Mouse (Mus musculus): ENCODE measurements at regions not wholly inside any gene's neighbourhood (a gene's known extent, or its start where the extent isn't known, plus 50 kb on each side); places are given as distances from the start of the nearest gene placed in this dataset.
"Not testable (repeated sequence)": the region's sequence is repeated elsewhere in the genome, so short reads cannot be mapped to it uniquely, and the experiment has no call there.

DNA sequence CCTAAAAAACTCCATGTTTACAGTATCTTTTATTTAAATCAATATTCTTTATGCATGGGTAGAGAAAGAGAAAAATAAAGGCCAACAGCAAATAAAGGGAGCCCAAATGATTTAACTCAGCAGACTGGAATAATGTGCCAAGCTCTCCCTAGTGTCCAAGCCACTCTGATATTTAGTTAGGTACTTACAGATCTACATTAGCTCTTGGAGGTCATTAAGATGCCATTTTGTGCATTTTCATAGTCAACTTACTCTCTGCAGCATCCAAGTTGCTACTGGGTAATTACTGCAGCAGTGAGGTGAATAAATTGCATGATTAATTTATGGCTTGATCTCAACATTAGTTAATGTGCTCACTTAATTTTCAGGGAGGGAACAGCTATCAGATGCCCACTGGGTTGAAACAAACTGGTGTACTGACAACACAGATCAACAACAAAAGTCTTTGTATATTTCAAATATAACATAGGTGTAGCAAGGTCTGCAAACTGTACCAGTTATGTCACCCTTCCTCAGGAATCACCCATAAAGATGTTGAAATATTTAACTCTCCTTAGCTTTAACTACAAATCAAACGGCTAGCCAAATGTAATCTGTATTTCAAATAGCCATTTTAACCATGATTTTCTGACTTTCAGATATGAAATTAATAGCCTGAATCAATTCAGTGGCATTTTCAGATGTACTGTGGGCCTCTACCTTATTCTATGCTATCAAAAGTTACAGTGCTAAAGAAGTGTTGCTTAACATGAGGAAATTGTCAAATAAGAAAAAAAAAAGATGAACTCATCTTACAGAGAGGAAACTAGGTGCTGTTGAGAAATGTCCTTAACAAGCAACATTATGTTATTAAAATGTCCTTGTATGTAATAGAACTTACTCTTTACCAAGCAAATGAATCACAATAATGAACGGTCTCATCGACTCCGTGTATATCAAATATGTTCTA, 163.8 kb upstream of the Hapln1 start:
- Histone ChIP-seq H3K27me3 (ENCODE audit: insufficient read depth, poor library complexity, severe bottlenecking) (no peaks in the 10 kb centered on the region), H3K9me3 (no peaks in the 10 kb centered on the region), H3K4me3 (no peak overlapping the region), H3K4me1 (no peaks in the 10 kb centered on the region), H3K36me3 (no peaks in the 10 kb centered on the region), H3K27ac (no peak overlapping the region)
- no peak for DNase-seq (ENCODE audit: low spot score)
- 89% methylated on average over 4 of the region's 4 CpGs for WGBS

- no peak for DNase-seq (ENCODE audit: low spot score)
- WGBS = 87% methylated on average over 4 of the region's 4 CpGs
- Histone ChIP-seq H3K4me3 (no peak overlapping the region), H3K27me3 (ENCODE audit: insufficient read depth, poor library complexity, severe bottlenecking) (no peaks in the 10 kb centered on the region), H3K9me3 (no peaks in the 10 kb centered on the region), H3K4me1 (no peaks in the 10 kb centered on the region), H3K27ac (no peak overlapping the region), H3K36me3 (no peaks in the 10 kb centered on the region)
Observed at GRCm38 (mm10) chr13:89378365-89378764, 161.2 kb upstream of the Hapln1 start.

DNA sequence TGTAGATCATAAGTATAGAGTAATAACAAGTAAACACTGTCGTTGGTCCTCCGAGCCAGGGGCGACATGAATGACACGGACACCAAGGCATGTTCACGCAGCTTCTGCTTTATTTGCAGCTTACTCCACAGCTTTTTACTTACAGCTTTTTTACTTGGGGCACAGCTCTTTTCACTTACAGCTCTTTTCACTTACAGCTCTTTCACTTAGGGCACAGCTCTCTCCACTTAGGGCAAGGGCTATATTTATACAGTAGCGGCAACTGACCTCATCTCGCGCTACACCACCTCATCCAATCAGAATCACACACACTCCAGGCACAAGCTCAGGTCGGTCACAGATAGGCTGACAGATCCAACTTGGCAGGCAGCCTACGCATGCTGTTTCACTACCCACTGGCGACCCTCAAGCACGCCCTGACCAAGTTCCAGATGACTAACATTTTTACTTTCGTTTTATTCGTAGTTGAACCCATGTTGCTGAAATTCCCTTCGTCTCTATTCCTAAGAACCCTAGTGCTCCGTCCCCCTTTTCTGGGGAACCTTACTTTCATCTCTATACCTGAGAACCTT, 155.9 kb upstream of the Hapln1 start:
- WGBS = 93% methylated on average over 16 of the region's 16 CpGs
- not testable (repeated sequence) for H3K36me3 ChIP-seq; H3K27me3 ChIP-seq (ENCODE audit: insufficient read depth, poor library complexity, severe bottlenecking)

DNA sequence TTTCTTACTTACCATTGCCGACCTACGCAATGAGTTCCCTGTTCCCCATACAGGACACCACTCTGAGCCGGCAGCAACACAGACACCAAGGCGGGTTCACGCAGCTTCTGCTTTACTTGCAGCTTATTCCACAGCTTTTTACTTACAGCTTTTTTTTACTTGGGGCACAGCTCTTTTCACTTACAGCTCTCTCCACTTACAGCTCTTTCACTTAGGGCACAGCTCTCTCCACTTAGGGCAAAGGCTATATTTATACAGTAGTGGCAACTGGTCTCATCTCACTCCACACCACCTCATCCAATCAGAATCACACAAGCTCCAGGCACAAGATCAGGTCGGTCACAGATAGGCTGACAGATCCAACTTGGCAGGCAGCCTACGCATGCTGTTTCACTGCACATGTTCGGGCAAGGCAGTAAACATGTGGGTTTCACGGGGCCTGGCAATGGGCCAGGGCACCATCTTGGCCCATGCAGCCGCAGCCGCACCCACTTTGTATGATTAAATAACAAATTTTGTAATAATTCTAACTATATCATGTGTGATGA, 154.9 kb upstream of the Hapln1 start:
- Histone ChIP-seq H3K4me1 (no peaks in the 10 kb centered on the region), H3K27ac (no peak overlapping the region), H3K4me3 (no peak overlapping the region), H3K36me3 (no peaks in the 10 kb centered on the region), H3K27me3 (ENCODE audit: insufficient read depth, poor library complexity, severe bottlenecking) (no peaks in the 10 kb centered on the region), H3K9me3 (no peaks in the 10 kb centered on the region)
- no peak for DNase-seq (ENCODE audit: low spot score)
- 87% methylated on average over 11 of the region's 11 CpGs for WGBS

More for the DNA sequence above, 155.9 kb upstream of the Hapln1 start:
- H3K27ac ChIP-seq; H3K9me3 ChIP-seq; H3K4me3 ChIP-seq; H3K4me1 ChIP-seq; DNase-seq (ENCODE audit: low spot score): not testable (repeated sequence)

GRCm38 (mm10) chr13:89387416-89387815, 152.2 kb upstream of the Hapln1 start:
- DNase-seq (ENCODE audit: low spot score) = no peak

DNA sequence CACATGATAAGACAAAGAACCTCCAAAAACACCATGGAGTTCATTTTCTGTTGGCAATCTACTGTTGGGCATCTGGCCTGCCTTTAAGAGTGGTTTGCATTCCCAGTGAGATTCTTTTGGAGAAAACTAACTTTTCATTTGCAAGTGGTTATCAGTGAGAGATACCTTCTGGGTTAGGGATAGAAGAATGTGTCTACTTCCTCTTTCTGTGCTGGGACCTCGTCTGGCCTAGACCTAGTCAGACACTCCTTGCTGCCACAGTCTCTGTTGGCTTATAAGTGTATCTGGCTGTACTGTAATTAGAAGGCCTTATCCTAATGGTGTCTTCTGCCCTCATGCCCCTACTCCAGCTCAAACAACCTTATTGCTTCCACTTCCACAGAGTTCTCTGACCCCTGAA, 150.4 kb upstream of the Hapln1 start:
- no peak for DNase-seq (ENCODE audit: low spot score)
- H3K4me3 ChIP-seq = no peak overlapping the region
- no peak overlapping the region for H3K27ac ChIP-seq
- 24% methylated on average over 1 of the region's 1 CpGs for WGBS
- no peaks in the 10 kb centered on the region for H3K27me3 ChIP-seq (ENCODE audit: insufficient read depth, poor library complexity, severe bottlenecking)
- no peaks in the 10 kb centered on the region for H3K9me3 ChIP-seq
- no peaks in the 10 kb centered on the region for H3K4me1 ChIP-seq
- no peaks in the 10 kb centered on the region for H3K36me3 ChIP-seq

More at GRCm38 (mm10) chr13:89387416-89387815, 152.2 kb upstream of the Hapln1 start:
- no peak overlapping the region for H3K4me3 ChIP-seq
- H3K27ac ChIP-seq = no peak overlapping the region
- no peaks in the 10 kb centered on the region for H3K27me3 ChIP-seq (ENCODE audit: insufficient read depth, poor library complexity, severe bottlenecking)
- no peaks in the 10 kb centered on the region for H3K9me3 ChIP-seq
- WGBS = 88% methylated on average over 1 of the region's 1 CpGs
- no peaks in the 10 kb centered on the region for H3K36me3 ChIP-seq
- no peaks in the 10 kb centered on the region for H3K4me1 ChIP-seq

DNA sequence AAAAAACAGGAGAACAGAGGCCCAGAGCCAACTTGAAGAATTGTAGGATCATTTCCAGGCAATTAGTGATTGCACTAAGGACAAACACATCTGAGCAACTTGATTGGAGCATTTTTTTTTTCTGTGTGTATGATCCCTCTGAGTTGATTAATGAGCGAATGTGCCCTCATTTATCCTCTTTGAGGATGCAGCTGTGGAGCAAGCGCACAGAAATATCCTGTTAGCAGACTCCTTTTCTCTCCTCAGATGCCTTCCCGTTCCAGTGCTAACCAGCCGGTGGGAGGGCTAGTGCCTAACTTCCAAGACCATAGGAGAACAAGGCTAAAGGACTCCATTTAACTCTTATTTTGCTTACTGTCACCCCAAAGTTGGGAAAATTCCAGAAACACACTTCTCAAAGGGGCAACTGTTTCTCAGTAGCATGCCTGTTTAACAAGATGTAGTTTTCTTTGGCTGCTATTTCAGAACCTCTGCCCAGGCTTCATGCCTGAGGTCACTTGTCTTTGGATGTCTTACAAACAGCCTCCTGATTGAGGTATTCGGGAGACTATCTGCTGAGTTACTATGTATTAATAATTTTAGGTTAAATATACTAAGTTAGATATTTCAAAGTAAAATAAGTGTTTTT, 144.8 kb upstream of the Hapln1 start:
- Histone ChIP-seq H3K4me1 (no peaks in the 10 kb centered on the region), H3K27ac (no peak overlapping the region), H3K36me3 (no peaks in the 10 kb centered on the region), H3K27me3 (ENCODE audit: insufficient read depth, poor library complexity, severe bottlenecking) (no peaks in the 10 kb centered on the region), H3K9me3 (no peaks in the 10 kb centered on the region), H3K4me3 (no peak overlapping the region)
- DNase-seq (ENCODE audit: low spot score) = no peak
- 74% methylated on average over 5 of the region's 5 CpGs for WGBS

DNA sequence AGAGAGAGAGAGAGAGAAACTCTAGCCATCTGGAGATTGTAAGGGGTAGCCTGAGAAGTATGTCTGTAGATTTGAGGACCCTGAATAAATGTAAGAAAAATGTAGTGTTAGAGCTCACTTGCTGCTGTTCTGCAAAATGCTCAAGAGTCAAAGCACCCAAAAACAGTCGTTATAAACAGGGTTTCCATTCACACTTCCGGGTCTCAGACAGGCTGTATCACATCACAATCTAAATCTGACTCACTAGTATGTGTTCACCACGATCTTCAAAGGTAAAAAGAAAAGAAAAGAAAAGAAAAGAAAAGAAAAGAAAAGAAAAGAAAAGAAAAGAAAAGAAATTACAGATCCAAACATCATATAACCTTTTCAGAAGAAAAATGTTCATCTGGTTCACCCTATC, 143.7 kb upstream of the Hapln1 start:
- DNase-seq (ENCODE audit: low spot score) = no peak
- no peak overlapping the region for H3K4me3 ChIP-seq
- no peaks in the 10 kb centered on the region for H3K4me1 ChIP-seq
- no peaks in the 10 kb centered on the region for H3K9me3 ChIP-seq
- no peaks in the 10 kb centered on the region for H3K36me3 ChIP-seq
- H3K27ac ChIP-seq = no peak overlapping the region
- WGBS = 65% methylated on average over 3 of the region's 3 CpGs
- H3K27me3 ChIP-seq (ENCODE audit: insufficient read depth, poor library complexity, severe bottlenecking) = no peaks in the 10 kb centered on the region

- no peaks in the 10 kb centered on the region for H3K9me3 ChIP-seq
Observed at GRCm38 (mm10) chr13:89401084-89401671, 138.4 kb upstream of the Hapln1 start.

GRCm38 (mm10) chr13:89410504-89410903, 129.1 kb upstream of the Hapln1 start:
- 81% methylated on average over 2 of the region's 2 CpGs for WGBS
- no peaks in the 10 kb centered on the region for H3K9me3 ChIP-seq
- H3K36me3 ChIP-seq = no peaks in the 10 kb centered on the region
- no peaks in the 10 kb centered on the region for H3K4me1 ChIP-seq
- H3K27ac ChIP-seq = no peak overlapping the region
- DNase-seq (ENCODE audit: low spot score) = no peak
- no peaks in the 10 kb centered on the region for H3K27me3 ChIP-seq (ENCODE audit: insufficient read depth, poor library complexity, severe bottlenecking)
- no peak overlapping the region for H3K4me3 ChIP-seq

More at GRCm38 (mm10) chr13:89401084-89401671, 138.4 kb upstream of the Hapln1 start:
- Histone ChIP-seq H3K4me1 (peaks cover 4% of the 10 kb centered on the region; the same call in 1 of the 2 replicates), H3K36me3 (no peaks in the 10 kb centered on the region), H3K4me3 (no peak overlapping the region), H3K27me3 (ENCODE audit: insufficient read depth, poor library complexity, severe bottlenecking) (no peaks in the 10 kb centered on the region), H3K27ac (0 out of 2 replicates have a peak overlapping the region, but pooled peaks have one; percentile 6)
- peak; percentile 76 for DNase-seq (ENCODE audit: low spot score)
- 21% methylated on average over 5 of the region's 5 CpGs for WGBS

DNA sequence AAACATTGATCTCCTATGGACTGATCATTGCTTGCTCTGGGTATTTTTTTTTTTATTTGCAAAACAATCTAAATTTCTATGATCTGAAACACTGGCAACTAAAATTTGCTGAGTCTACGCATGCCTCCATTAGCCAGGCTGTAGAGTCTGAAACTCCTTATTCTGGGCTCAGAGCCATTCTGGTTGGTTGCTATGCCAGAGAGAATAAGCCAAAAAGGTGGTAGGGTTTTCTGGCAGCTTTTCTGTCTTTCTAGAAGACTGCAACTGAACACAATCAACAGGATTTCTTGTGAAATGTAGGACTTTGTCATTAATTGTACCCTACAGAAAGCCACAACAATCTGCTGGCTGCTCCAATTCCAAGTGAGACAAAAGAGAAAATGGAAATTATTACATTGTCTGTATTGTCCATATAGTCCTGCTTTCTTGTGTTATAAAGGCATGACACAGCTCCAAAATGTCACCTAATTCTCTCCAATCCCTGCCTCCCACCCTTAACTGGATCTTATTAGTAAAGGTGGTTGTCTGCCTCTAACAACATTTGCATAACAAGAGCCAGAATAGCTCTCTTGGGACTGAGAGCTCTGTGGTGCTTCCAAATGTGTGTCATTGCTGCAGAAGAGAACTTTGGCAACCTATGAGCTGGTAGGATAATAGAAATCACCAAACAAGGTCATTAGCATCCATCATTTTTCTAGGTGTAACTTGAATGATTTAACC, 126.7 kb upstream of the Hapln1 start:
- WGBS = 86% methylated on average over 1 of the region's 1 CpGs
- no peak overlapping the region for H3K27ac ChIP-seq
- no peaks in the 10 kb centered on the region for H3K4me1 ChIP-seq
- no peak overlapping the region for H3K4me3 ChIP-seq
- no peaks in the 10 kb centered on the region for H3K27me3 ChIP-seq (ENCODE audit: insufficient read depth, poor library complexity, severe bottlenecking)
- no peak for DNase-seq (ENCODE audit: low spot score)
- no peaks in the 10 kb centered on the region for H3K36me3 ChIP-seq
- no peaks in the 10 kb centered on the region for H3K9me3 ChIP-seq

- Histone ChIP-seq H3K9me3 (no peaks in the 10 kb centered on the region), H3K4me3 (no peak overlapping the region), H3K36me3 (no peaks in the 10 kb centered on the region), H3K27me3 (ENCODE audit: insufficient read depth, poor library complexity, severe bottlenecking) (no peaks in the 10 kb centered on the region), H3K4me1 (no peaks in the 10 kb centered on the region; the same call in 1 of the 2 replicates), H3K27ac (no peak overlapping the region)
- WGBS = 91% methylated on average over 3 of the region's 3 CpGs
- DNase-seq (ENCODE audit: low spot score) = no peak
Observed at GRCm38 (mm10) chr13:89418804-89419203, 120.8 kb upstream of the Hapln1 start.
